Mouse (Mus musculus) stomach, embryonic 15.5 days (tissue): Measurements from ENCODE around the gene Gnat2. TPM values are rescaled to one million over a fixed set of nuclear protein-coding genes. Genes with fewer than 3 reads are reported as not detected.

Source experiments
- ATAC-seq: fragments of 200-750 bp; cut with Nextera tagmentation; 2 replicates; pipeline ENCODE4 v1.8.0; 2017; ENCODE audit warnings: low read depth, moderate number of reproducible peaks, moderate TSS enrichment; ENCODE audit not compliant: insufficient read depth, low FRiP score
- H3K27ac ChIP-seq: fragments of 300-500 bp; sonication (generic); 2 replicates; pipeline ENCODE4 v1.5.1; 2015; ENCODE audit warnings: mild to moderate bottlenecking, inconsistent platforms
- H3K27me3 ChIP-seq: fragments of 300-500 bp; sonication (generic); replicated peaks from 2 replicates; pipeline ENCODE4 v1.6.1; 2015; ENCODE audit warnings: inconsistent platforms
- H3K36me3 ChIP-seq: fragments of 300-500 bp; sonication (generic); 2 replicates; pipeline ENCODE4 v1.6.1; 2015; ENCODE audit warnings: inconsistent platforms
- H3K4me1 ChIP-seq: fragments of 300-500 bp; sonication (generic); 2 replicates; pipeline ENCODE4 v1.6.1; 2015; ENCODE audit warnings: inconsistent platforms
- H3K4me2 ChIP-seq: fragments of 300-500 bp; sonication (generic); 2 replicates; pipeline ENCODE4 v1.6.1; 2015; ENCODE audit warnings: mild to moderate bottlenecking, inconsistent platforms
- H3K4me3 ChIP-seq: fragments of 300-500 bp; sonication (generic); replicated peaks from 2 replicates; pipeline ENCODE4 v1.5.1; 2015; ENCODE audit warnings: inconsistent platforms
- H3K9ac ChIP-seq: fragments of 300-500 bp; sonication (generic); 2 replicates; pipeline ENCODE4 v1.6.1; 2015; ENCODE audit warnings: inconsistent platforms
- H3K9me3 ChIP-seq: fragments of 300-500 bp; sonication (generic); 2 replicates; pipeline ENCODE4 v1.6.1; 2016; ENCODE audit warnings: inconsistent platforms
- WGBS: fragments of 180-500 bp; shearing (Covaris S2); methylation state at CpG from one replicate; pipeline ENCODE4 v1.1.7; 2015; 5-methylcytosine and 5-hydroxymethylcytosine counted together
- polyA plus RNA-seq: library from polyadenylated mRNA; unstranded; fragments of >200 nt; fragmentation: Nextera tagmentation; extraction: Ambion mirVana; gene quantifications from 2 replicates; pipeline ENCODE4 v1.2.1, GENCODE M21; 2015

Gene Gnat2
- polyA plus RNA-seq, 1 experiment from 2014 or later: 1.8 TPM

GRCm38 (mm10) chr3:108085721-108086469, 6.7 kb upstream of the Gnat2 start:
- under 1% methylated on average over 31 of the region's 31 CpGs for WGBS
- Histone ChIP-seq H3K4me3 (peak overlapping the region; percentile 60), H3K9me3 (no peaks in the 10 kb centered on the region), H3K9ac (peak overlapping the region; percentile 35), H3K36me3 (no peaks in the 10 kb centered on the region), H3K27me3 (no peaks in the 10 kb centered on the region), H3K27ac (peak overlapping the region; percentile 96), H3K4me1 (peaks cover 43% of the 10 kb centered on the region), H3K4me2 (peak overlapping the region; percentile 95)
- peak; percentile 75 for ATAC-seq

GRCm38 (mm10) chr3:108086470-108086979, 6.1 kb upstream of the Gnat2 start, which contains the start of gene Ampd2:
Gene Ampd2 (minus strand): TSS chr3:108086651.
- peak within 1 kb of the TSS; percentile 35 for H3K9ac ChIP-seq
- no peak for ATAC-seq
- H3K4me3 ChIP-seq: peak within 1 kb of the TSS; percentile 60
- H3K27me3 ChIP-seq: no peaks in the 10 kb centered on the region
- WGBS: under 1% methylated on average over 29 of the region's 29 CpGs
- H3K9me3 ChIP-seq: no peaks in the 10 kb centered on the region
- no peaks in the 10 kb centered on the region for H3K36me3 ChIP-seq
- H3K27ac ChIP-seq: peak within 1 kb of the TSS; percentile 96
- H3K4me1 ChIP-seq: peaks cover 42% of the 10 kb centered on the region
- peak within 1 kb of the TSS; percentile 95 for H3K4me2 ChIP-seq

GRCm38 (mm10) chr3:108087329-108087728, 5.3 kb upstream of the Gnat2 start:
- H3K4me3 ChIP-seq: no peak overlapping the region
- H3K27ac ChIP-seq: 0 out of 2 replicates have a peak overlapping the region, but pooled peaks have one; percentile 96
- H3K9me3 ChIP-seq: no peaks in the 10 kb centered on the region
- H3K4me1 ChIP-seq: peaks cover 34% of the 10 kb centered on the region
- no peak for ATAC-seq
- H3K36me3 ChIP-seq: no peaks in the 10 kb centered on the region
- H3K9ac ChIP-seq: no peak overlapping the region
- peak overlapping the region; percentile 95; the same call in 1 of the 2 replicates for H3K4me2 ChIP-seq
- WGBS: 75% methylated on average over 3 of the region's 3 CpGs
- no peaks in the 10 kb centered on the region for H3K27me3 ChIP-seq

GRCm38 (mm10) chr3:108088842-108089380, 3.7 kb upstream of the Gnat2 start:
- Histone ChIP-seq H3K4me2 (no peak overlapping the region), H3K4me1 (peaks cover 19% of the 10 kb centered on the region), H3K9ac (no peak overlapping the region), H3K27me3 (no peaks in the 10 kb centered on the region), H3K9me3 (no peaks in the 10 kb centered on the region), H3K36me3 (no peaks in the 10 kb centered on the region), H3K27ac (0 out of 2 replicates have a peak overlapping the region, but pooled peaks have one; percentile 19), H3K4me3 (no peak overlapping the region)
- WGBS: 36% methylated on average over 5 of the region's 5 CpGs
- ATAC-seq: no peak

DNA sequence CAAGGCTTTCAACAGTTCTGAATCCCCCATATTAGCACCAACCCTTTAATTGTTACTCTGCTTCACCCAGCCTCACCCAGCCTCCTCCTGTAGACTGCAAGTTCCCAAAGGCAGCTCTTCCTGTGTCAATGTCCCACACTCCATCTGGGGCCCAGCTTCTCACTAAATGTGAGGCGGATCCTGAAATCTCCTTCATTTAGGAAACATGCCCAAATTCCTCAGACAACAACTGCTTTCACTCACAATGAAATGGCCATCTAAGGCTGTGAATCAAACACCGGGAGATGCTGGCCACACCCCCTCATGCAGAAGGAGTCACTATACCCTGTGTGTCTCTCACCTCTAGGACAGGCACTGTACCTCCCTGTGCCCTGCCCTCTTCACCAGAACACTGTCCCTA, 2.7 kb upstream of the Gnat2 start:
- Histone ChIP-seq H3K9ac (no peak overlapping the region), H3K27ac (peak overlapping the region; percentile 55; the same call in 1 of the 2 replicates), H3K4me3 (no peak overlapping the region), H3K9me3 (no peaks in the 10 kb centered on the region), H3K4me1 (peaks cover 10% of the 10 kb centered on the region), H3K27me3 (no peaks in the 10 kb centered on the region), H3K36me3 (no peaks in the 10 kb centered on the region), H3K4me2 (no peak overlapping the region)
- 36% methylated on average over 2 of the region's 2 CpGs for WGBS
- ATAC-seq: no peak

DNA sequence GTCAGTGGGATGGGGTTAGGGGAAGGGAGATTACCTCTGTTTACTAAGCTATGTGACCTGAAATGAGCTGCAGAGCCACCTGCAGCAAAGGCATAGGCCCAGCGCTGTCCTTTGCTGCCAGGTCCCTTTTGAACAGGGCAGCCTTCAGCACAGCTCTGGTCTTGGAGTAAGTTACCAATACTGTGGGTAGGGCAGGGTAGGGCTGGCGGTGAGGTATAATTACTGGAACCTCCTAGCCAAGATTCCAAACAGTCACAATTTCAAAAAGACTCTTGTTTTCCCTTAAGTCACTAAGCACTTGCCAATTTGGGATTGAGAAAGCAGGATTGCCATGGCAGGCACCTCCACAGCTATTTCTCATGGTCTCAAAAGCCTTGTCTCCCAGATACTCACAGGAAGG, 2.0 kb upstream of the Gnat2 start:
- Histone ChIP-seq H3K36me3 (no peaks in the 10 kb centered on the region), H3K4me3 (no peak overlapping the region), H3K4me2 (no peak overlapping the region), H3K4me1 (peaks cover 10% of the 10 kb centered on the region), H3K9me3 (no peaks in the 10 kb centered on the region), H3K27ac (peak overlapping the region; percentile 17; the same call in 1 of the 2 replicates), H3K27me3 (no peaks in the 10 kb centered on the region), H3K9ac (no peak overlapping the region)
- ATAC-seq: no peak
- 75% methylated on average over 2 of the region's 2 CpGs for WGBS

- Histone ChIP-seq H3K9me3 (no peaks in the 10 kb centered on the region), H3K27me3 (no peaks in the 10 kb centered on the region), H3K9ac (no peak overlapping the region), H3K4me2 (no peak overlapping the region), H3K36me3 (no peaks in the 10 kb centered on the region), H3K4me1 (peaks cover 10% of the 10 kb centered on the region; the same call in 1 of the 2 replicates), H3K27ac (no peak overlapping the region), H3K4me3 (no peak overlapping the region)
- ATAC-seq: no peak
- 71% methylated on average over 6 of the region's 6 CpGs for WGBS
These were observed 559 bp upstream of the Gnat2 start for GRCm38 (mm10) chr3:108092030-108092429.

DNA sequence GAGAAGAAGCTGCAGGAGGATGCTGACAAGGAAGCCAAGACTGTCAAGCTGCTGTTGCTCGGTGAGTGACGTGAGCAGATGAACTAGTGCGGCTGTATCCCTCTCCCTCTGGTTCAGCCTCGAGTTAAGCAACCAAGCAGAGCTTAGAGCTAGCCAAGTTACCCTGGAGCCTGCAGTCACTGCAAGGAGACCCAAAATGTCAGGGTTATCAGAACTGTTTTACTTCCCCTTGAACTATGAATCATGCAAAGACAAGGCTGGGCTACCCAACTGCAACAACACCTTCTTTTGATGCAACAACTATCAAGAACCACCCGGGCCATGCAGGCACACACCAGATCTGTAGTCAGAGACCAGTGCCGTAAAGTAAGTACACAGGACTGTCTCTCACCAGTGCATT, 717 bp downstream of the Gnat2 start:
- Histone ChIP-seq H3K4me1 (peaks cover 10% of the 10 kb centered on the region; the same call in 1 of the 2 replicates), H3K9ac (no peak overlapping the region), H3K27ac (no peak overlapping the region), H3K4me3 (no peak overlapping the region), H3K9me3 (no peaks in the 10 kb centered on the region), H3K4me2 (no peak overlapping the region), H3K36me3 (no peaks in the 10 kb centered on the region), H3K27me3 (no peaks in the 10 kb centered on the region)
- 69% methylated on average over 6 of the region's 6 CpGs for WGBS
- ATAC-seq: no peak

DNA sequence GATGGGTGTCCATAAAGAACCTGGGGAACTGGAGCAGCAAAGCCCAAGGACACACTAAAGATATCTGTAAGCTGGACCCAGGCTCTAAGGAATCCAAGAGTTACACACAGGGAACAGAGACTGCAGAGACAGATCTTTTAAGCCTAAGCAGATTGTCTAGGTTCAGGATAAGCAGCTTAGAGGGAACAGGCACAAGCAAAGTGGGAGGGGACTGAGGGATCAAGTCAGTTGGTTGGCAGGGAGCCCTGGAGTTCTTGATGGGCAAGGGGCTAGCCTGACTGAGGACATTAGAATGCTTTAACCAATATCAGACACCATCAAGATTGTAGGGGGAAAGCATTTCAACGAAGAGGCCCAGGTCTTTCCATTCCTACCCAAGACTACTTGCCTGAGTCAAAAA, 1.6 kb downstream of the Gnat2 start:
- H3K36me3 ChIP-seq: no peaks in the 10 kb centered on the region
- no peaks in the 10 kb centered on the region for H3K9me3 ChIP-seq
- no peak for ATAC-seq
- no peak overlapping the region for H3K9ac ChIP-seq
- no peak overlapping the region for H3K27ac ChIP-seq
- H3K4me2 ChIP-seq: no peak overlapping the region
- H3K4me3 ChIP-seq: no peak overlapping the region
- H3K27me3 ChIP-seq: no peaks in the 10 kb centered on the region
- H3K4me1 ChIP-seq: peaks cover 3% of the 10 kb centered on the region; the same call in 1 of the 2 replicates
- WGBS: 80% methylated on average over 1 of the region's 1 CpGs

- Histone ChIP-seq H3K36me3 (no peaks in the 10 kb centered on the region), H3K27ac (no peak overlapping the region), H3K27me3 (no peaks in the 10 kb centered on the region), H3K4me3 (no peak overlapping the region), H3K9me3 (no peaks in the 10 kb centered on the region), H3K9ac (no peak overlapping the region), H3K4me1 (no peaks in the 10 kb centered on the region; the same call in 1 of the 2 replicates), H3K4me2 (no peak overlapping the region)
- 90% methylated on average over 12 of the region's 12 CpGs for WGBS
- no peak for ATAC-seq
These were observed 2.6 kb downstream of the Gnat2 start for GRCm38 (mm10) chr3:108094976-108095760.

DNA sequence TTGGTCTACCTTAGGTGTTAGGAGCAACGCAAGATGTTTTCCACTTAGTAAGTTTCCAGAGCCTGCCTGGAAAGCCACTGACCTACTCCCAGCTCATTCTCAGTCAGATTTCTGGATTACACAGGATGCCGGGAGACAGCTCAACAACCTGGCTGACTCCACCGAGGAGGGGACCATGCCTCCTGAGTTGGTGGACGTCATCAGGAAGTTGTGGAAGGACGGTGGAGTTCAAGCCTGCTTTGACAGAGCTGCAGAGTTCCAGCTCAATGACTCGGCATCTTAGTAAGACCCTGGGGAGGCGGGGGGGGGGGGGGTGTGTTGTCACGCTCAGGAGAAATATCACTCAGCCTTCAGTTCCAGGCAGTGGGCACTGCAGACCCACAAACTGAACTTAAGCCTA, 3.6 kb downstream of the Gnat2 start:
- 62% methylated on average over 8 of the region's 8 CpGs for WGBS
- Histone ChIP-seq H3K4me3 (no peak overlapping the region), H3K27me3 (no peaks in the 10 kb centered on the region), H3K4me2 (no peak overlapping the region), H3K36me3 (no peaks in the 10 kb centered on the region), H3K4me1 (no peaks in the 10 kb centered on the region), H3K9me3 (no peaks in the 10 kb centered on the region), H3K27ac (no peak overlapping the region), H3K9ac (no peak overlapping the region)
- no peak; the same call in 1 of the 2 replicates for ATAC-seq
